Mouse (Mus musculus) liver (tissue): Measurements from ENCODE around the gene Mylip.

Experiments used
- DNase-seq: peaks from one replicate; pipeline ENCODE4 v3.0.0-alpha.2; 2020; ENCODE audit warnings: mixed read lengths

The Mylip gene

DNA sequence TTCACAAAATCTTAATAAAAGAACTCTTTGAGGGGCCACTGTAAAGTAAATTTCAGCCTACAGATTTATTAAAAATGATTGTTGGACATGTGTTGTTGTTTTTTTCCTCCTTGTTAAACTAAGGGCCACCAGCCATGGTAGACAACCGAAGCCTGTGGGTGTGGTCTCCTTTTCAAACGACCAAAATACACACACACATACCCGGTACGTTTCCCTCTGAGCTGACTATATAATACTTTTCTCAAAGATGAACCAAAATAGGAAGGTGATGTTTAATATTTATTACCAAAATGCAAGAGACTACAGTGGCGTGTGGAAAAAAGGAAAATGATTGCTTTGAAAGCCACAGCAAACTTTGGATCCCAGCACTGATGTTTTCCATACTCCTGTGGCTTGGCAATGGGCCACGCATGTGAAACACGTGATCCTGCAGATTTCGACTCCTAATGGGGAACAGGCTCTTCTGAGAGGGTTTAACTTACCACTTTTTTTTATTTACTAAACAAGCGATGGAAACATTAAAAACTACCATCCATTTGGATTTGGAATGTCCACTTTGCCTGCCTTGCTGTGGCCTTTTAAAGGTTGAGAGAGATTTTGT lies 2.4 kb downstream of the Mylip start:
- peak; percentile 42 for DNase-seq

DNA sequence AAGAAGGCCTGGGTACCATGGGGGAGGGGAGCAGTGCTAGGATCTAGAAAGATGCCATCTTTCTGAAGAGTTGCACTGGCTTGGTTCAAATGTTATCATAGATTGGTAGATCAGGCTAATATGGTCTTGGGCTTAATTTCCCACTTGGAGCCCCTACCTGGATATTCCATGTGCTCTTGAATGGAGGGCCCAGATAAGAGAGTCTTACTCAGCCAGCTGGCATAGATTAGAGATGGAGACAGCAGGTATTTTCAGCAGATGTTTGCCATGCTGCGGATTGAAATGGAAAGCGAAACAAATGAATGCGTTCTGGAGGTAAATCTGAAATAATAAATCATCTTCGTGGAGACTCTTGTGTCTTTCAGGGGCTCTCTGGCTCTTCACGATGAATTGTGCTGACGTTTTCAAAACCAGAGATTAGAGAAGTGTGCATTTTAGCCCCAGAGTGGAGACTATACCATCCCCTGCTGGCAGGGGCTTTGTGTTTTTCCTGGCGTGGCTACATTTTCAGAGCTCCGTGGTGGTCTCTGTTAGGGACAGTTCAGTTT lies 4.8 kb downstream of the Mylip start:
- DNase-seq = no peak

DNA sequence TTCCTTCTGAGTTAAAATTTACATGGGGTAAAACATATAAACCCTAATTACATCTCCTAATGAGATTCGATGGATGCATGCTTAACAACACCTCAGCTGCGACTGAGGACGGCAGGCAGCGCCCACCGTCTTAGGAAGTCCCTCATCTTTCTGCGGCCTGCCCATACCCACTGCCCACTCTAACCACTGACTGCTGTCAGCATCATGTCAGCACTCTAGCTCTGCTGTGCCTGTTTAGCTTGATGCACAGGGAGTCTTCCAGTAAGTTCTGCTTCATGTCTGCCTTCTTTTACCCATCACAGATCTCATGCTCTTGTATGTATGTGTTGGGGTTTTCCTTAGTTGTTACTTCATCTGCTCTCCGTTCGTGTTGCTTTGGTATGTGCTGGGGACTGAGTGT lies 7.2 kb downstream of the Mylip start:
- no peak for DNase-seq

DNA sequence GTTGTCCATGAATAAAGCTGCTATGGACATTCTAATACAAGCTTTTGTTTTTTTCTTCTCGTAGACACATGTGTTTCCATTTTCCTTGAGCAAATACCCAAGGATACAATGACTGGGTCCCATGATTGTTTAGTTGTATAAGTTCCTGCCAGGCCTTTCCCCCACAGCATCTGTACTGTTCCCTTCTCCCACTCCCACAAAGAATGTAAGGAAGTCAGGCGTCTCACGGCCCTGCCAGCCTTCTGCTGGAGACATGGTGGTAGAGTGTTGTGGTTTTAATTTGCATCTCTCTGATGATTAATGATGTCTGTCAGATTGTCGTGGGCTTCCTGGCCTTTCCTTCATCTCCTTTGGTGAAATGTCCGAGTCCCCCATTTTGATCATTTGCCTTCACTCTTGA lies 7.7 kb downstream of the Mylip start:
- no peak for DNase-seq

DNA sequence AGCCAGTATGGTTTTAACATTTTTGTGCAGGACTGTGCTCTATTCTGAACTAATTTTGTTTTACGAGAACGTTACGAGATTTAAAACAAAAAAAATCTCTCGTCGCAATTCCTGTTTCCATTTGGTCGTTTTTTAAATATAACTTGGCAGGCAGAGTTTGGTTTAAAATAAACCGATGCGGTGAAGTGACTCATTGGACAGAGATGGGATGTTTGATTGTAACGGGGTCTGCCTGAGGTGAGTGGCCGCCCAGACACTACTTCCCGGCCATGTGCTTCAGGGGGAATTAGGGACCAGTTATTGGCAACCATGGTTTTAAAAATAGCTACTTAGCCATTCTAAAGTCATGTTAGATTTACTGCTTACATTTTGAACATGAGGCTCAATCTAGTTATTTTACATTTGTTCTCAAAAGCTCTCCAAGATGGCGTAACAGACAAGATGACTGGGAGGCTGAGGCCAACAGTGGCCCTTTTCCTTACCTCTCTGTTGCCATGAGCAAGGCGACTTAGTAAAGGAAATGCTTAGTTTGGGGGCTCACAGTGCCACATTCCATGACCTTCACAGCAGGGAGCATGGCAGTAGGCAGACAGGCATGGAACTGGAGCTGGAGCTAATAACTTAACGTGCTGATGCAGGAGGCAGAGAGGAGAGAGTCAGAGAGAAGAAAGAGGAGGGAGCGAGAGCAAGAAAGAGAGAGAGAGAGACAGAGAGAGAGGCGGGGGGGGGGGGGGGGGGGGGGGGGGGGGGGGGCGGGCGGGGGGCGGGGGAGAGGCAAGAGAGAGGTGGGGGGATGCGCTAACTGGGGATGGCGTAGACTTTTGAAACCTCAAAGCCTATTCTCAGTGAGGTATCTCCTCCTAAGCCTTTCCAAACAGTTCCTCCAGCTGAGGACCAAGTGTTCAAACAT lies 8.6 kb downstream of the Mylip start:
- DNase-seq = no peak

DNA sequence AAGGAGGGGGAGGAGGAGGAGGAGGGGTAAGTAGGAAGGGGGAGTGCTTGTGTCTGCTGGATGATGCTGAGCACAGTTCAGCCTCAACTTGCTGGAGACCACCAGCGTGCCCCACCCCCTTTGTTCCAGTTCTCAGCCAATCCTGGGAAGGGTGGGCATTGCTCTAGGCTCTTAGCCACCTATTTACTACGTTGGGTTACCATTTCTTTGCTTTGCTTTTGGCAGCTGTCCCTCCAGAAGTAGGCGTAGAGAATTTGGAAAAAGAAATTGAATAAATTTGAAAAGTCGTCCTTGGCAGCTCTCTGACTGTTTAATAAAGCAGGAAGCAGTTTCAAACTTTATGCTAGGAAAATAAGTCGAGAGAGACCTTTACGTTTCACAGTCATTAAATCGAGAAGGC lies 11.2 kb downstream of the Mylip start:
- no peak for DNase-seq

DNA sequence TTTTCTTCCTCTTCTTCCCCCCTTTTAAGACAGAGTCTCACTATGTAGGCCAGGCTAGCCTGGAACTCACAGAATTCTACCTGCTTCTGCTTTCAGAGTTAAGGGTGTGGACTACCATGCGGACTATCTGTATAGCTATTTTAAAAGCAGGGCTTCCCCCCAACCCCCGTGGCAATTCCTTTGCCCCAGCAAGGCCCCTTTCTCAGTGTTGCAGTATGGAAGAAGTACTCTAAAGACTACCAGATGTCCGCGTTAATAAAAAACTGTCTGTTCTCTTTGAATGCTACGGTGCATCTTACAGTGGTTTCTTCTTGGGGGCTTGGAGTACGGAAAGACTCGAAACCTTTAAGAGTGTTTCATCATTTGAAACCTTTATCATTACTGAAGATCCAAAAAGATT lies 12.3 kb downstream of the Mylip start:
- DNase-seq = no peak

DNA sequence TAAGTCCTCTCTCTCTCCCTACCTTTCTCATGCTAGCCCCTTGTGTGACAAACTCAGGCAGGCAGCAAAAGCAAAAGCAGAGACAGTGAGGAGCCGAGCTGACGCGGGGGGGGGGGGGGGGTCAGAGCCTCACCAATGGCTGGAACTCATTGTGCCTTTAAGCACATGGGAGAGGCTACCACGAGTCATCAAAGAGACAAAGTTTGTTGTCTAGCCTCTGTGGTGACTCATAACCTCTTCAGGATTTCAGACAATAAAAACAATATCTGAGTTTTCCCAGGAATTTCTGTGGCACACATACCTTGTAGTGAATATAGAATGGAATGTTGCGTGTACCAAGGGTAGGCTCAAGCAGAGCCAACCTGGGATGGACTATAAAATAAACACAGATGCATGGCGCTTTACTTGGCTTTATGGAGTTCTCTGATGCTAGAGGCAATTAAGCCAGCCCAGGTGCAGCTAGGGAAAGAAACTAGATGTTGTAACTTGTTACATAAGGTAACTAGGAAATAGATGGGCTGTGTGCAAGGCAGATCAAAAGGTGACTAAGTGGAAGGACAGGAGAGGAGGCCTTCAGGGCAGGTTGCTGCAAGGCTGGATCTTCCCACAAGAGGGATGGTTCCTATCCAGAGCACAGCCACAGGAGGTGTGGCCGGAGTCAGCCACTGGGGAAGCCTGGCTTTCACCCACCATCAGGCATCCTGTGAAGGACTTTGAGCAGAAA lies 12.9 kb downstream of the Mylip start:
- DNase-seq = peak; percentile 37

DNA sequence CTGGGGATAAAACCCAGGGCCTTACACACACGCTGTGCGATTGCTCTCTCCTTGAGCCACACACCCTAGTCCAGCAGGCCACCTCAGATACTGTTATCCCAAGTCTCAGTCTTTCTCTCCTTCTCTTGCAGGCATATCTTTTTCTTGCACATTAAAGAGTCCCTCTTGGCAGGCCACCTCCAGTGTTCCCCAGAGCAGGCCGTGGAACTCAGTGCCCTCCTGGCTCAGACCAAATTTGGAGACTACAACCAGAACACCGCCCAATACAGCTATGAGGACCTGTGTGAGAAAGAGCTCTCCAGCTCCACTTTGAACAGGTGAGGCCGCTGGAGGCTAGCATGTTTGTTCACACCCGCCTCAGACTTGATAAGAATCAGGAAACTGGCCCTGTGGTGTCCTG lies 14.7 kb downstream of the Mylip start:
- peak; percentile 77 for DNase-seq

DNA sequence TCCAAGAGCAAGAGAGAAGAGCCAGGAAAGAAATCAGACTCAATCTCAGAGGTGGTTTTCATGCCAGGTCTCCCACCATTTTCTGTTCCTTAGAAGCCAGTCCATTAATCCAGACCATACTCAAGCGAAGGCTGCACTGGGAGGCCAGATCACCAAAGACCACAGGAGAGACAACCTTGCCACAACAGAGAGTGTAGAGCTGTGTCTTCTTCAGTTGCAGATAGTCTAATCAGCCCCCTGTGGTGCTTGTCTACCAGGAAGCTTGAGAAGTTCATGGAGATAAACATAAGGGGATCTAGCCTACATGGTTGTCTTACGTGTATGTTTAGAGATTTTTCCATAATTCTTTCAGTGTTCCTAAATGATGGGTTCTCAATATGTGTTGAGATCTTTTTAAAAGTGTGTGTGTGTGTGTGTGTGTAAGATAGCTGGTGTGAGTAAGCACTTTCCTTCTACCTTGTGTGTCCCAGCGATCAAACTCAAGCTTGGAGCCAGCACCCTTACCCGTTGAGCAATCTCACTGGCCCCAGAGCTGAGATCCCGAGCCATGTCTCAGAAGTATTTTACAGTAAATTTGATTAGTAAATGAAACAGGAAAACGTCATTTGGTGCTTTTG lies 15.8 kb downstream of the Mylip start:
- peak; percentile 63 for DNase-seq

DNA sequence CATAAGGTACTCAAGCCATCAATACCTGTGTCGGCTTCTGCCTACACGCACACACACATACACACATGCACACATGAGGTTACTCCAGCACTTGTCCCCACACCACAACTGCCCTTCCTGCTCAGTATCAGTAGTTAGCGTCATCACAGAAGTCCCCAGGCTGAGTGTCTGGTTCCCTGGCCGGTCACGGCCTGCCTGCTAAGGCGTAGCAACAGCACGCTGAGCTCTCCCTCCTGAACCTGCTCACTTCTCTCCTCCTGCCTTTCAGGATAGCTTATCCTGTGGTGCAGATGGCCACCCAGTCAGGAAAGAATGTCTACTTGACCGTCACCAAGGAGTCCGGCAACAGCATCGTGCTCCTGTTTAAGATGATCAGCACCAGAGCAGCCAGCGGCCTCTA lies 16.7 kb downstream of the Mylip start:
- DNase-seq = peak; percentile 33

DNA sequence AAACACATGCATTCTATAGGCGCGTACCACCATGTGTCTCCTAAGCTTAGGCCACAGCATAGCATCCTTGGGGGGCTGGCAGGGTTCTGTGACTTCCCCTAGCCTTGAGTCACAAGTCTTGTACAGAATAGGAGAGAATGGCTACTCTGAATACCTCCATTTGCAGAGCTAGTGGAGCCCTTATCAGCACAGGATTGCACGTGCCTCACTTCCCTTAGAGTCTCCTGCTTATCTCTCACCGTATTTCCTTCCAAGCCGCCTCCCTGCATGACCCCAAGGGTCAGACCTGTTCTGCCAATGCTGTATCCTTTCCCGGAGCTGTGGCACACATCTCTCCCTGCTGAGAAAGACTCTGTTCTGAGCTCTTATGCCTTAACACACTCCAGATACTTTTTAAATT lies 17.2 kb downstream of the Mylip start:
- DNase-seq = peak; percentile 73

DNA sequence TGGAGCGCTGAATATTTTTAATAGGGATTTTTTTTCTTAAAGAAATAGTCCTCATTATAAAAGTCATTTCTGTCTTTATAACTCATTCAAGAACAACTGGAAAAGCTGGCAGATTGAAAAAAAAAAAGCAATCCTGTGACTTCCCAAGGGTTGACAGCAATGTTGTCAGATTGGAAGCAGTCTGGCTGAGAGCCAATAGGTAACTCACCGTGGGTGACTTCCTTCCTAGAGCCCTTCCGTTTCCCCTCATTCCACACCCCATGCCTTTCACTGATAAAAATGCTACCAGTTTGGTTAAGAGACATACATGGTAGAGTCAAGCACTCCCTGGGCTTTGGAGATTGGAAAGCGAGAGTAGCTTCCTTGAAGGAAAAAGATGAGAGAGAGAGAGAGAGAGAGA lies 21.4 kb downstream of the Mylip start:
- DNase-seq = peak; percentile 0

DNA sequence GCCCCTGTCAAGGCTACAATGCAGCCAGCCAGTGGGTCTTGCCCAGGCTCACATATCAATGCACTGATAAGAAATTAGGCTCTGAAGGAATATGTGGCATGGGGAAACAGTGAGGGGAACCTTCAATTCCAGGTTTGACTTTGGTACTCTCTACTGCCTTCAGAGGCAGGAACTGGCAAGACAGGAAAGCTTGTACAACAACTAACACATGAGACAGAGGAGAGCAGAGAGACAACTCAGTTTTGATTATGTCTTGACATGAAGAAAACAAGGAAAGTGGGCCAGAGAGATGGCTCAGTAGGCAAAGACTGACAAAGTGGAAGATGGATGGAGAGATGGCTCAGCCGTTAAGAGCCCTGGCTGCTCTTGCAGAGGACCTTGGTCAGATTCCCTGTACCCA lies 23.5 kb downstream of the Mylip start:
- no peak for DNase-seq

DNA sequence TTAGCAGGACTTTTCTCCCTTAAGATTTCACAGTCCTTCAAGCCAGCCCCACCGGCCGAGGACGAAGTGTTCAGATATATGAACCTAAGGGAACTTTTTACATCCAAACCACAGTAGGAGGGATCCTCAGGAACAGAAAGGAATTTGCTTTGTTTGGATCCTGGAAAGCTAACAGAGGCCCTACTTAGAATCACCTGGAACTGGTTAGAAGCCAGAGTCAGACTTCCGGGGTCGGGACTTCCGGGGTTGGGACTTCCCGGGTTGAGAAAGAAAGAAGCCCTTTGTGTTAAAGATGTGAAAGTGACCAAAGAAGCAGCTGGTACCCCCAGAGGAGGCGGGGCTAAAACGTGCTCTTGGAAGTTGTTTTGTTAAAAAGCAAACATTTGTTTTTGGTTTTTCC lies 24.5 kb downstream of the Mylip start:
- DNase-seq = peak; percentile 2

DNA sequence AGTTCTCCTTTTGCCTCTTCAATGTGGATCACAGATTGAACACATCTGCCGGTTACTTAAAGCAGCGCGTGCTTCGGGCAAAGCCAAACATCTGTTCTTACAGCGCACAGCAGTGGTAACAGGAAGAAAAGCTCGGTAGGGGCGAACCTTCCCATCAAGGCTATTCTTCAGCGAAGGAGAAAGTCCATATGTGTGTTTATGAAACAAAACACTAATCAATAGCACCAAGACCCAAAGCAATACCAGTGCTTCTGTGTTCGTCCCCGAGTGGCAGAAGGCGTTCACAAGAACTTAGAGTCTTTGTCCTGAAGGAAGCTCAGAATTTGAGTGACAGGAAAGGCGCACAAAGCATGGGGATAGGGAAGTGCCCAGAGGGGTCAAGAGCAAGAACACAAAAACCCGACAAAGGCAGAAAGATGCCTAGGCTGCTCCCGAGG lies 27.1 kb downstream of the Mylip start:
- no peak for DNase-seq

DNA sequence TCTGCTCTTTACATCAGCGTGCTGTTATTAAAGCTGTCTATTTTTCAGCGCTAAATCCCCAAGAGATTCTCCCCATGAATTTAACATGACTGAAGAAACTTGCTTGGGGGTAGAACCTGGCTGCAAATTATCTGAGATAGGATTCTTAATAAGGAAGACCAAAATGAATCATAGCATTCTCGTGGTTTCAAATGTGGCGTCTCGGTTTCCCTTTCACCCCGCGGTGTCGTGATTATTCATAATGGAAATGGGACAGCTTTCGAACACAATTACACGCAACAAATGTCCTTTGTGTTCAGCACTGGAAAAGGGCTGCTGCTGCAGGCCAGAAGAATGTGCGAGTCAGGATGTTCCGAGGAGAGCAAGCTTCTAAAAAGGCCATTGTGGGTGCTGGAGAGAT lies 29.4 kb downstream of the Mylip start:
- DNase-seq = no peak

DNA sequence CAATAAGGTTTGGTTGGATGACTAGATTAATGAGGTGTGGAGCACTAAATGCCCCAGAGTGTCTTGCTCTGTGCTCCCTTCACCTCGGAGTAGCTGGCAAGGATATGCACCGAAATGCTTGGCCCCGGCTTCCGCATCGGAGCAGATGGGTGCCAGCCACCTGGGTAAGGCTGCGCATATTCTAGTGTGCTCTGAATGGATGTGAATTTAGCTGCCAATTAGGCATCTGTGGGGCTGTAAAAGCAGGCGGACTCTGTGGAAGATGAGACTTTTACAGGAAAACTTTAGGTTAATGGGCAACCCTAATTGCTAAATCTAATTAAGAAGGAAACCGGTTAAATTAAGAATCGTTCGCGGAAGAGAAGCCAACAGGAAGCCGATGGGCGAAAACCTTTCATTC lies 32.7 kb downstream of the Mylip start:
- no peak for DNase-seq

DNA sequence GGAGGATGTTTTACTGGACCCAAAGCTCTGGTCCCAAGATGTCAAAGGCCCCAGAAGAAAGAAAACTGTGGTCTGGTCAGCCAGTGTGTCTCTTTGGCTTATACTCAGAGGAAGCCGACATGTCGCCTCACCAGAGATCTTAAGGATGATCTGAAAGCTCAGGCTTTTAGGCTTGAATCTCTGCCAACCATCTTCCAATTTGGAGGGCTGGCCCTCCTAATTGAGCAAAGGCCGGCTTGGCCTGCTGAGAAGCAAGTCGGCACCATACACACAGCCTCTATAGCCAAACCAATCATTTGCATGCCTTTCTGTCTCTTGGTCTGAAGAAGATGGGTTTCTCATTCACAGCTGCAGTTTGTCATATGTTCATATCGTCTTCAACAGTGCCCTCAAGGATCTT lies 33.2 kb downstream of the Mylip start:
- DNase-seq = no peak

DNA sequence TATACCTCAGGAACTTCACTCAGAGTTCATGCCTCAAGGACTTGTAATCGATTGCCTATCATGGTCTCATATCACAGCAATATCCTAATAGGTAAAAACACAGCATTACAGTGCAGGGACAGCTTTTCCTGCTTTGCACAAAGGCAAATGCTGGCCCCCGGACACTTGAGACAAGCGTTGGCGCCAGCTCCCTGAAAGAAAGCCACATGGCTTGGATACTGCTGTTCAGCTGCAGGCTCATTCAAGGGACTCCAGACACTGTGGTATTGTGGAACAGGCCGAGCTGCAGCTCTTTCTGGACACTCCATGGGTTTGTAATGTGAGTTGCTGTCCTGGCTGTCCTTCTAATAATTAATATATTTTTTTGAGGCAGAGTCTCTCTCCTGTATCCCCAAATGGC lies 34.4 kb downstream of the Mylip start:
- DNase-seq = no peak

DNA sequence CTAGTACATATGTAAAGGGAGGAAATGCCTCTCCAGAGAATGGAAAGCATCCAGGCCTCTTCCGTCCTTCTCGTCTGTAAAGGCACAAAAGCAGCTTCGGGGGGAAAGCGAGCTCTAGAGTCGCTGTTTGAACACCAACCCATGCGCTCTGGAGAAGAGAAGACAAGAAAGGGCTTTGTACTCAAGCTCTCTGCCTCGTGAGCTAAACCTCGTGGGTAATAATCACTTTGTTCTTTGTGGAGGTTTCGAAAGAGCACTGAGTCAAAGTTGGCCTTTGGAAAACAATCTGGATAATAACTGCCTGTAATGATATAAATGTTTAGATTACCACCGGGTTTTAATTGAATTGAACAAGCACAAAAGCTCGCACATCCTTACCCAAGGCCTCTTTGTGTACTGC lies 39.7 kb downstream of the Mylip start:
- DNase-seq = no peak

DNA sequence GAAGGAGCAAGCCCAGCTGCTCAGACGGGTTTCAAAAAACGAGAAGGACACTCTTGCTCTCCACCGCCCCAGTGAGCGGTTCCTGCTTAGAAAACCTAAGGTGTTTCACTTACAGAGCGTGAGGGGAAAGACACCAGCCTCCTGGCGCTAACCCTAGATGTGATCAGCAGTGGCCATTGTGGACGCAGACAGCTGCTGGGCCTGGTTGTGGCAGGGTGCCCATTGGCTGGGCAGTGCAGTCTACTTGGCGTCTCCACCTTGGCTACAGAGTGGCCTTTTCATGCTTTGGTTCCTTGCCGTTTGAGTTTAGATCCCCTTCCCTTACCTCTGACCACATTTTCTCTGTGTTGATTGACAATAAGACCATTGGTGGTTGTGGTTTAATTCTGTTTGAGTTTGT lies 47.6 kb downstream of the Mylip start:
- no peak for DNase-seq

DNA sequence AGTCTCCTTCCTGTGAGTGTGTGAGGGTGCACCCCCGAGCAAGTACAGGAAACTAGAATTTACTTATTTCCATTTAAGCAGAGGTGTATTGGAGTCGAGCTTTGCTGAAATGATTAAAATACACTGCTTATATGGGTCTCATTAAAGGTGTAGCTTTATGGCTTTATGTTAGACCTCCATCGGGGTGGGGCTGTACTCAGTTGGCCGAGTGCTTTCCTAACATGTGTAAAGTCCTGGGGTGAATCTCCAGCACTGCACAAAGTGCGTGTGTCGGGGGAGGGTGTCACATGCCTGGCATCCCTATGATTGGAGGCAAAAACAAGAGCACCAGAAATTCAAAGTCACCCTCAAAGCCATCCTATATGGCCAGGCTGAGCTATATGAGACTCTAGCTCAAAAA lies 49.3 kb downstream of the Mylip start:
- no peak for DNase-seq
